Mouse (Mus musculus) heart, embryonic 10.5 days (tissue): ENCODE results near the gene Bspry. TPM values are rescaled to one million over a fixed set of nuclear protein-coding genes. Genes with fewer than 3 reads are reported as not detected.

ENCODE experiments used
- DNase-seq: peaks from one replicate; pipeline ENCODE4 v3.0.0-alpha.2; 2017; ENCODE audit warnings: low spot score
- H3K27ac ChIP-seq: fragments of 300-500 bp; sonication (generic); 2 replicates; pipeline ENCODE4 v1.5.1; 2016; ENCODE audit warnings: mild to moderate bottlenecking
- H3K27me3 ChIP-seq: fragments of 300-500 bp; sonication (generic); 2 replicates; pipeline ENCODE4 v1.6.1; 2016; ENCODE audit warnings: mild to moderate bottlenecking; ENCODE audit not compliant: poor library complexity, insufficient read depth, severe bottlenecking
- H3K36me3 ChIP-seq: fragments of 300-500 bp; sonication (generic); 2 replicates; pipeline ENCODE4 v1.6.1; 2016; ENCODE audit warnings: mild to moderate bottlenecking, moderate library complexity
- H3K4me1 ChIP-seq: fragments of 300-500 bp; sonication (generic); 2 replicates; pipeline ENCODE4 v1.6.1; 2016; ENCODE audit warnings: mild to moderate bottlenecking
- H3K4me3 ChIP-seq: fragments of 300-500 bp; sonication (generic); 2 replicates; pipeline ENCODE4 v1.5.1; 2016; ENCODE audit warnings: mild to moderate bottlenecking, moderate library complexity
- H3K9me3 ChIP-seq: fragments of 300-500 bp; sonication (generic); 2 replicates; pipeline ENCODE4 v1.6.1; 2016; ENCODE audit warnings: mild to moderate bottlenecking, moderate library complexity
- WGBS: fragments of 180-500 bp; shearing (Covaris S2); methylation state at CpG from one replicate; pipeline ENCODE4 v1.1.7; 2016; 5-methylcytosine and 5-hydroxymethylcytosine counted together
- polyA plus RNA-seq: library from polyadenylated mRNA; unstranded; fragments of >200 nt; fragmentation: Nextera tagmentation; extraction: Ambion mirVana; gene quantifications from 2 replicates; pipeline ENCODE4 v1.2.1, GENCODE M21; 2016

Gene Bspry
- polyA plus RNA-seq, 1 experiment from 2014 or later: 2.0 TPM

GRCm38 (mm10) chr4:62506798-62507197, 26.9 kb downstream of the Bspry start:
- peaks cover 44% of the 10 kb centered on the region for H3K36me3 ChIP-seq
- no peaks in the 10 kb centered on the region for H3K9me3 ChIP-seq
- H3K27ac ChIP-seq: no peak overlapping the region
- H3K27me3 ChIP-seq: no peaks in the 10 kb centered on the region
- peaks cover 9% of the 10 kb centered on the region; the same call in 1 of the 2 replicates for H3K4me1 ChIP-seq
- 56% methylated on average over 2 of the region's 2 CpGs for WGBS
- peak; percentile 87 for DNase-seq
- H3K4me3 ChIP-seq: no peak overlapping the region

DNA sequence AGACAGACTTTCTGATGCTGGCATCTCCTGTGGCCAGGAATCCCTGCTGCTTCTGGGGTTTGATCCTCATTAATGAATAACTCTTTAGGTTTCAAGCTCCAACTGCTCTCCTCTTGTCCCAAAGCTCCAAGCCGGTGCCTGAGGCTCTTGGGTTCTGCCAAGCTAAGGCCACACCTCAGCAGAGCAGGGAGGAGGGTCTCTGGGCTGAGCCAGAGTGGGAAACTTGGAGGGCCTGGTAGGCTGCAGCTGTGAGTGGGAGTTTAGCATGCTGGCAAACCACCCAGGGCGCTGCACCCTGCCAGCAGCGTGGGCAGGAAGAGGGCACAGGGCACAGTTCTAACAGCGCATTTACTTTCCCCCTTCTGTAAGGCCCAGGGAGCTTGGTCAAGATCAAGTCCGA, 29.0 kb downstream of the Bspry start:
- 85% methylated on average over 5 of the region's 5 CpGs for WGBS
- no peak for DNase-seq
- H3K36me3 ChIP-seq: peaks cover 64% of the 10 kb centered on the region

DNA sequence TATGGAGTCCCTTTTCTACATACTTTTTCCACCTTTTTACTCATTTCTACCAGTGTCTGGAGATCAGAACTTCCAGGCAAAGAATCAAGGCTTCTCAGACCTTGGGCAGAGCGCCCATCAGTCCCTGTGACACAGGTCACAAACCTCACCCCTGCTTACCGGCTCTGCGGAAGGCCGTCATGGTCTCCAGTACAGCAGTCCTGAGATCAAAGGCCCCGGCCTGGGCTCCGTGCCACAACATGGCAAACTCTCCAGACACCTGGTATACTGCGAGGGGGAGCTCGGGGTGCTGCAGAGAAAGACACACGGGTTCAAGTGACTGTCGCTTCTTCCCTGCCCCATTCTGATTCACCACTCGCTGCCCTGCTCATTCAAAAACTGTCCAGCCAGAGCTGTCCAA, 30.1 kb downstream of the Bspry start:
- WGBS: 91% methylated on average over 11 of the region's 11 CpGs
- Histone ChIP-seq H3K27ac (no peak overlapping the region), H3K27me3 (no peaks in the 10 kb centered on the region), H3K4me1 (peaks cover 5% of the 10 kb centered on the region; the same call in 1 of the 2 replicates), H3K36me3 (peaks cover 68% of the 10 kb centered on the region), H3K9me3 (no peaks in the 10 kb centered on the region), H3K4me3 (no peak overlapping the region)
- no peak for DNase-seq

More for the DNA sequence above, 29.0 kb downstream of the Bspry start:
- no peaks in the 10 kb centered on the region for H3K27me3 ChIP-seq
- H3K9me3 ChIP-seq: no peaks in the 10 kb centered on the region
- no peak overlapping the region for H3K27ac ChIP-seq
- H3K4me3 ChIP-seq: no peak overlapping the region
- peaks cover 1% of the 10 kb centered on the region; the same call in 1 of the 2 replicates for H3K4me1 ChIP-seq

DNA sequence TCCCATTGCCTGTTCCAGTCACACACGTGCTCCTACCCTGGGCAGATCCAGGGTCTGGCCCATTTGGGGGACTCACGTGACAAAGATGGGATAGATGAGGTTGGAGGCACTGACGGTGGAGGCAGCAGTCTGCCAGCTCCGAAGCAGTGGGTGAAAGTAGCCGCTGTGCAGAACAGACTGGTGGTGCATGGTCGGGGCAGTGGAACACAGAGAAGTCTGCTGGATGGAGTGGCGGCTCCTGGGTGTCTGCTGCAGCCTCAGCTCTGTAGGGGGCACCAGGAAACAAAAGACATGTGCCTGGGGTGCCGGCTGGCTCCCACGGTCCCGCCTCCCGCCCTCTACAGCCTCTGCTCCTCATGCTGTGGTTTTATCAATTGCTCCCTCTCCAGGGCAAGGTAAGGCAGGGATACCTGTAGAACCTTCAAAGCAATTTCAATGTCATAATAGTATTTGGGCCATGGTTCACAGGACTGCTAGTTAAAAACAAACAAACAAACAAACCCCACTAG, 34.2 kb downstream of the Bspry start:
- H3K27ac ChIP-seq: 0 out of 2 replicates have a peak overlapping the region, but pooled peaks have one; percentile 33
- H3K36me3 ChIP-seq: peaks cover 55% of the 10 kb centered on the region
- H3K27me3 ChIP-seq: no peaks in the 10 kb centered on the region
- 0 out of 2 replicates have a peak overlapping the region, but pooled peaks have one; percentile 7 for H3K4me3 ChIP-seq
- 42% methylated on average over 11 of the region's 11 CpGs for WGBS
- no peak for DNase-seq
- peaks cover 38% of the 10 kb centered on the region for H3K4me1 ChIP-seq
- no peaks in the 10 kb centered on the region for H3K9me3 ChIP-seq

DNA sequence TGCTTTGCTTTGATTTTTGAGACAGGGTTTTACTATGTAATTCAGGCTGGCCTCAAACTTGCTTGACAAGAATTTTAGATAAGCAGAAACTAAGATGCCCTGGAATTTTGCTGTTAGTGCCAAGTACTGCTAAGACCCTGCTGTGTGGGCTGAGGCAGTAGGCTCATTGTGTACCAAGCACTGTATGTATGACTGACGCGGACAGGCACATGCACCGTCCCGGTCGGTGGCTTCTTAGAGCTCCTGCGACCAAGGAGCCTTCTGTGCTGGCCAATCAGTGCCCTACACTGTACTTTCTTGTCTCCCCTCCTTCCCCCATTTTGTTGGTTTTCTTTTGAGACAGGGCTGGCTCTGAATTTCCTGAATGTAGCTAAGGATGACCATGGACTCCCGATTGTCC, 35.1 kb downstream of the Bspry start:
- Histone ChIP-seq H3K4me1 (peaks cover 39% of the 10 kb centered on the region), H3K4me3 (peak overlapping the region; percentile 71), H3K27ac (peak overlapping the region; percentile 84), H3K27me3 (no peaks in the 10 kb centered on the region), H3K36me3 (peaks cover 45% of the 10 kb centered on the region), H3K9me3 (no peaks in the 10 kb centered on the region)
- no peak for DNase-seq
- 82% methylated on average over 7 of the region's 7 CpGs for WGBS

GRCm38 (mm10) chr4:62515490-62515889, 35.6 kb downstream of the Bspry start:
- Histone ChIP-seq H3K36me3 (peaks cover 40% of the 10 kb centered on the region), H3K4me3 (peak overlapping the region; percentile 71), H3K27me3 (no peaks in the 10 kb centered on the region), H3K27ac (peak overlapping the region; percentile 84), H3K4me1 (peaks cover 40% of the 10 kb centered on the region), H3K9me3 (no peaks in the 10 kb centered on the region)
- WGBS: 59% methylated on average over 3 of the region's 3 CpGs
- no peak for DNase-seq

DNA sequence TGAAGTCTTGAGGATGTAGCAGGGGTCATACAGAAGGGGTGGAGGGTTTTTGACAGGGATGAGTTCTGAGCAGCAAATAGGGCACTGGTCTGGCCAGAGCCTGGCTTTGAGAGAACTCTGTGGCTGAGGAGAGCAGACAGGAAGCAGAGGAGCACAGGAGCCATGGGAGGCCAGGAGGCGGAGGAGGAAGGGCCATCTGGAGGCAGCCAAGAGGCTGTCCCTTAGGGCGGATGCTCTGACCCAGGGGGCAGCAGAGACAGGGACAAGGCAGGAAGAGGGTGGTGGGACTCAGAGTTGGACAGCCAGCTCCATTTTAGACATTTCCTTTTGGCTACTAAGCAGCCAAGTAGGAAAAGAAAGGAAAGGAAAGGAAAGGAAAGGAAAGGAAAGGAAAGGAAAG, 36.2 kb downstream of the Bspry start:
- peaks cover 35% of the 10 kb centered on the region for H3K36me3 ChIP-seq
- peaks cover 41% of the 10 kb centered on the region for H3K4me1 ChIP-seq
- DNase-seq: peak; percentile 89
- 23% methylated on average over 2 of the region's 2 CpGs for WGBS
- no peaks in the 10 kb centered on the region for H3K9me3 ChIP-seq
- peak overlapping the region; percentile 84 for H3K27ac ChIP-seq
- peak overlapping the region; percentile 71 for H3K4me3 ChIP-seq
- no peaks in the 10 kb centered on the region for H3K27me3 ChIP-seq

- peak; percentile 92 for DNase-seq
- no peaks in the 10 kb centered on the region for H3K27me3 ChIP-seq
- WGBS: 54% methylated on average over 1 of the region's 1 CpGs
- H3K27ac ChIP-seq: peak overlapping the region; percentile 84
- peaks cover 30% of the 10 kb centered on the region for H3K36me3 ChIP-seq
- H3K4me1 ChIP-seq: peaks cover 41% of the 10 kb centered on the region
- peak overlapping the region; percentile 71 for H3K4me3 ChIP-seq
- H3K9me3 ChIP-seq: no peaks in the 10 kb centered on the region
Observed at GRCm38 (mm10) chr4:62516579-62516978, 36.7 kb downstream of the Bspry start.

DNA sequence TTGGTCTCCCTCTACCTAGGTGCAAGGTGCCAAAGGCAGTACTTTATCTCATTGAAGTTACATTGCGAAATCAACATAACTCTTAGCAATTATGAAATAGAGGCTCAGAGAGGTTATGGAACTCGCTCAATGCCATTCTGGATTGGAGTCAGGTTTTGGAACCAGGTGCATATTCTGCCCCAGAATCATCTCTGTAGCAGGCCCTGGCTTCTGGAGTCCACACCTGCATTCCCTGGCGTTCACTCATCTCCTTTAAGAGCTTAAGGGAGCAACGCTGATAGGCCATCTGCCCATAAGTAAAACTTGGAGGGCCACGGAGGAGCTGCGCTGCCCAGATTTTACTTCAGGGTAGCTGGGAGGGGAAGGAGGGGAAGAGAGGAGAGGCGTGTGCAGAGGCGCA, 37.2 kb downstream of the Bspry start:
- Histone ChIP-seq H3K27ac (peak overlapping the region; percentile 84), H3K36me3 (peaks cover 25% of the 10 kb centered on the region), H3K9me3 (no peaks in the 10 kb centered on the region), H3K4me3 (peak overlapping the region; percentile 71), H3K4me1 (peaks cover 41% of the 10 kb centered on the region), H3K27me3 (no peaks in the 10 kb centered on the region)
- WGBS: 82% methylated on average over 8 of the region's 8 CpGs
- DNase-seq: no peak

DNA sequence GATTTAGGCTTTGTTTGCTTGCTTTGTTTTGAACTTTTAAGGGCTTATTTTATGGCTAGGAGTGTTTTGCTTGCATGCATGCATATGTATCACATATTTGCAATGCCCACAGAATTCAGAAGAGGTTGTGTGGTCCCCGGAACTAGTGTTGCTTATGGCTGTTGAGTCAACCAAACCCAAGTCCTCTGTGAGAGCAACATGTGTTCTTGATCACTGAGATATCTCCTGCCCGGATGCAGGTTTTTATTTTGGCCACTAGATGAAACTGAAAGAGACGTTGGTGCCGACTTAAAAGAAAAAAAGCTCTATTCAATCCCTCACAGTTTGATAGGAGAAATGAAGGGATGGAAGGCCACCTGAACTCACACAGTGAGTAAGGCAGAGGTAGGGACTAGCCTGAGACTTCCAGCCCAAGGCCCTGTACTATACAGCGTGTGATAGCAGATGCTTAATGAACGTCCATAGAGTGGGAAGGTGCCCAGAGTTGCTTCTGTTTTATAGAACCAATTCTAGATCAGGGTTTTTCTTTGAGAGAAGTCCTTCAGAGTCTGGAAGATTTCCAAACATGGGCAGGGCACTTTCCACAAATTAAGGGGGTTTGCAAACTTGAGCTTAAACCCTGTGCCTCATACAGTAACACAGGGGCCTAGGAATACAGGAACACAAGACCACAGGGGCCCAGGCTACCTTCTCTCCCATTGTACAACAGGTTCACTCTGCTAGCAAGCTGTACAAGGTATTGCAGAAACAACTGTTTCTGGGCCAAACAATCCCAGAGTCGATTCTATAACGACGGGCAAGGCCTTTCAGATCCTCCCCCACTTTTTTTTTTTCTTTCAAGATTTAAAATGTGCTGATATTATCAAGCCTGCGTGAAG, 37.9 kb downstream of the Bspry start:
- Histone ChIP-seq H3K36me3 (peaks cover 24% of the 10 kb centered on the region), H3K27me3 (no peaks in the 10 kb centered on the region), H3K4me3 (peak overlapping the region; percentile 71), H3K27ac (peak overlapping the region; percentile 92), H3K9me3 (no peaks in the 10 kb centered on the region), H3K4me1 (peaks cover 41% of the 10 kb centered on the region)
- DNase-seq: no peak
- WGBS: 84% methylated on average over 10 of the region's 10 CpGs

DNA sequence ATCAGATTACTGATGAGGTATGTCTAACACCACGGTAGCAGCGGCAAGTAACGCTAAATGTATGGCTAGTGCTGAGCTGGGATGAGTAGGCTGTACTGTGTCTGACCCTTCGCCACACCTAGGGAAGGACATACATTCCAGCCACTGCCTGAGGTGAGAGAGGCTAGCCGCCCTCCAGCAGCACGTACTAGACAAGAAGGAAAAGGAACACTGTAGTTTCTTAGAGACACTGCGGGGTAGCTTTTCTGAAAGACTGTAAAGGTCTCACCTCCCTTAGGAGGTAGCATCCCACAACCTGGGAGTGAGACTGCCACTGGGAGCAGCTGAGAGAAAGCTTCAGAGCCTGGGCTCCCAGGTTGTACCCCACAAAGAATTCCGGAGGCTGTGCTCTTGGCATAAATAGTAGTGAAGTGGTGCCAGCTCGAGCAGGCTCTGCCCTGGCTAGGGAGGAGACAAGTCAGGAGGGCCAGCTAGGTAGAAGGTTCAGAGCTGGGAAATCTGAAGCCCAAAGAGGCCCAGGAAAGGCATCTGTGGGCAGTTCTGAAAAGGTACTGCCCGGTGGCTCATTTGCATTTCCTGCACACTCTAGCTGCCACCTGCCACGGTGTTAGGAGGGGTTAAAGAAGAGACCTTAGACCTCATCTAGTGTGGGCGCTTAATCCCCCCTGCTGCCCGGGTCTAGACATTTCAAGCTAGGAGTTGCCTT, 38.7 kb downstream of the Bspry start:
- no peak for DNase-seq
- 52% methylated on average over 13 of the region's 13 CpGs for WGBS

GRCm38 (mm10) chr4:62519122-62519848, 39.4 kb downstream of the Bspry start:
- 2% methylated on average over 26 of the region's 26 CpGs for WGBS
- peak; percentile 85 for DNase-seq
- no peaks in the 10 kb centered on the region for H3K27me3 ChIP-seq
- H3K9me3 ChIP-seq: no peaks in the 10 kb centered on the region
- H3K36me3 ChIP-seq: peaks cover 21% of the 10 kb centered on the region
- H3K27ac ChIP-seq: peak overlapping the region; percentile 92
- H3K4me1 ChIP-seq: peaks cover 45% of the 10 kb centered on the region
- peak overlapping the region; percentile 71 for H3K4me3 ChIP-seq

More for the DNA sequence above, 38.7 kb downstream of the Bspry start:
- H3K4me1 ChIP-seq: peaks cover 42% of the 10 kb centered on the region
- H3K27me3 ChIP-seq: no peaks in the 10 kb centered on the region
- peak overlapping the region; percentile 71 for H3K4me3 ChIP-seq
- H3K36me3 ChIP-seq: peaks cover 24% of the 10 kb centered on the region
- H3K27ac ChIP-seq: peak overlapping the region; percentile 92
- no peaks in the 10 kb centered on the region for H3K9me3 ChIP-seq
